ENCODE assay signal across 28 mouse cellular contexts in the genomic region with DNA sequence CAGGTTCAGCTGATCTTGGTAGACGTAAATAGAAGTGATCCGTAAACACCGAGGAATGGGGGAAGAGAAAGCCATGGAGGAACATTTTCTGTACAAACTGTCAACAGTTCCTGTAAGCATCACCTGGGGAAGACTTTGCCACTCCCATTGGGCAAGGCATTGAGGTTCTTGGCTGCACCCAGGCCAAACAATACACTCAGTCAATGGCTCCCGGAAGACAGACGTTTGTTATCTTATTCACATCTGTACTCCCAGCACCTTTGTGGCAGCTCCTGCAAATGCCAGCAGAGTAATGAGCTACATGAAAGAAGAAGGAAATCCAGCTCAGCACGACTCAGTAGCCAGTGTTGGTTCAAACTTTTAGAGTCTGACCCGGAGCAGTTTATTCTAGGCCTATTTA. TPM values are rescaled to one million over a fixed set of nuclear protein-coding genes. Genes with fewer than 3 reads are reported as not detected.
DNase-seq lines count a peak whose midpoint lies in the region; ATAC-seq and TF ChIP-seq lines count a peak whose summit lies in the region.
"Had no signal": no experiment of that assay in that cellular context is flagged by ENCODE, and none has a peak within 500 bp of the region (broad histone marks: within the 10 kb centered on the region; RNA-seq: fewer than 3 reads in every experiment).

No protein-coding gene starts in this region.

- WGBS in intestine, embryonic 16.5 days = 58% methylated on average over 7 of the region's 7 CpGs
- WGBS in intestine, embryonic 15.5 days = 58% methylated on average over 7 of the region's 7 CpGs
- 44% methylated on average over 7 of the region's 7 CpGs for WGBS in stomach, postnatal 0 days
- 81% methylated on average over 7 of the region's 7 CpGs for WGBS in forebrain, postnatal 0 days

- H3K27ac ChIP-seq in intestine, embryonic 16.5 days (ENCODE audit: low read length) = no peak overlapping the region
- H3K27ac ChIP-seq in intestine, embryonic 15.5 days = no peak overlapping the region
- H3K27ac ChIP-seq in ES-E14 (ENCODE audit: insufficient read depth, low read depth, low read length, poor library complexity, severe bottlenecking) = peak overlapping the region; percentile 13; the same call in 1 of the 2 replicates
- H3K27ac ChIP-seq in stomach, postnatal 0 days (replicated peaks) = no peak overlapping the region
- H3K27ac ChIP-seq in forebrain, postnatal 0 days (ENCODE audit: low read depth, low read length) = no peak overlapping the region
- H3K27ac ChIP-seq: embryonic facial prominence, embryonic 10.5 days; embryonic facial prominence, embryonic 15.5 days; heart, embryonic 15.5 days; hindbrain, embryonic 12.5 days; kidney, postnatal 0 days; limb, embryonic 13.5 days; liver, embryonic 12.5 days; macrophage; midbrain, embryonic 13.5 days; neural tube, embryonic 13.5 days had no signal

- H3K4me1 ChIP-seq in intestine, embryonic 16.5 days (ENCODE audit: control insufficient read depth, insufficient read depth, low read length) = no peaks in the 10 kb centered on the region
- H3K4me1 ChIP-seq in intestine, embryonic 15.5 days (replicated peaks) = no peaks in the 10 kb centered on the region
- H3K4me1 ChIP-seq in ES-E14 (ENCODE audit: control insufficient read depth in 2 of 2, insufficient read depth in 2 of 2, low read length in 2 of 2, poor library complexity in 1 of 2) = peaks cover 8 to 12% of the 10 kb centered on the region in 2 experiments; a peak in 2 of 4 replicates
- H3K4me1 ChIP-seq in stomach, postnatal 0 days (replicated peaks; ENCODE audit: control insufficient read depth, insufficient read depth) = no peaks in the 10 kb centered on the region
- H3K4me1 ChIP-seq in forebrain, postnatal 0 days (ENCODE audit: insufficient read depth) = no peaks in the 10 kb centered on the region
- H3K4me1 ChIP-seq: embryonic facial prominence, embryonic 10.5 days; embryonic facial prominence, embryonic 15.5 days; heart, embryonic 15.5 days; hindbrain, embryonic 12.5 days; limb, embryonic 13.5 days; liver, embryonic 12.5 days; midbrain, embryonic 13.5 days; neural tube, embryonic 13.5 days had no signal

- no peaks in the 10 kb centered on the region for H3K27me3 ChIP-seq in intestine, embryonic 16.5 days (replicated peaks; ENCODE audit: control insufficient read depth, insufficient read depth, low read length)
- H3K27me3 ChIP-seq in intestine, embryonic 15.5 days (replicated peaks) = no peaks in the 10 kb centered on the region
- H3K27me3 ChIP-seq in stomach, postnatal 0 days (ENCODE audit: control insufficient read depth, insufficient read depth, low read length) = no peaks in the 10 kb centered on the region
- no peaks in the 10 kb centered on the region for H3K27me3 ChIP-seq in forebrain, postnatal 0 days (ENCODE audit: insufficient read depth, low read length)
- H3K27me3 ChIP-seq: embryonic facial prominence, embryonic 15.5 days; heart, embryonic 15.5 days; hindbrain, embryonic 12.5 days; limb, embryonic 13.5 days; liver, embryonic 12.5 days; midbrain, embryonic 13.5 days; neural tube, embryonic 13.5 days had no signal

- no peak overlapping the region for H3K9ac ChIP-seq in intestine, embryonic 16.5 days (ENCODE audit: low read depth, low read length)
- no peak overlapping the region for H3K9ac ChIP-seq in intestine, embryonic 15.5 days
- no peak overlapping the region for H3K9ac ChIP-seq in ES-E14 (ENCODE audit: insufficient read depth, low read depth, low read length, poor library complexity, severe bottlenecking)
- no peak overlapping the region for H3K9ac ChIP-seq in stomach, postnatal 0 days (ENCODE audit: low read length)
- H3K9ac ChIP-seq in forebrain, postnatal 0 days = no peak overlapping the region
- H3K9ac ChIP-seq: embryonic facial prominence, embryonic 15.5 days; heart, embryonic 15.5 days; hindbrain, embryonic 12.5 days; limb, embryonic 13.5 days; liver, embryonic 12.5 days; midbrain, embryonic 13.5 days; neural tube, embryonic 13.5 days had no signal

- H3K36me3 ChIP-seq in intestine, embryonic 16.5 days (ENCODE audit: control insufficient read depth, insufficient read depth, low read length) = no peaks in the 10 kb centered on the region
- H3K36me3 ChIP-seq in intestine, embryonic 15.5 days = no peaks in the 10 kb centered on the region
- H3K36me3 ChIP-seq in ES-E14 (ENCODE audit: control insufficient read depth, insufficient read depth, low read length, poor library complexity, severe bottlenecking) = no peaks in the 10 kb centered on the region
- H3K36me3 ChIP-seq in stomach, postnatal 0 days (ENCODE audit: control insufficient read depth, insufficient read depth, low read length) = no peaks in the 10 kb centered on the region
- no peaks in the 10 kb centered on the region for H3K36me3 ChIP-seq in forebrain, postnatal 0 days (ENCODE audit: insufficient read depth)
- H3K36me3 ChIP-seq: embryonic facial prominence, embryonic 10.5 days; embryonic facial prominence, embryonic 15.5 days; heart, embryonic 15.5 days; hindbrain, embryonic 12.5 days; limb, embryonic 13.5 days; liver, embryonic 12.5 days; midbrain, embryonic 13.5 days; neural tube, embryonic 13.5 days had no signal

- in situ Hi-C loops in ES-E14 (cut with MboI; ENCODE audit: low sequenced_read_pairs in 2 of 2, unreplicated experiment in 2 of 2) = no loop called here

- peak; percentile 60 for DNase-seq in ES-E14 (ENCODE audit: low read depth, low spot score)
- DNase-seq in fat pad, adult 2 months (ENCODE audit: extremely low read depth, low read depth, low spot score) = peak; percentile 56
- DNase-seq in stomach, postnatal 0 days (ENCODE audit: low spot score) = no peak
- no peak for DNase-seq in left cerebral cortex, adult 8-10 months (ENCODE audit: low spot score in 2 of 2)
- no peak for DNase-seq in cerebellum, postnatal 10 days
- DNase-seq in forebrain, postnatal 0 days = no peak
- DNase-seq: adrenal gland, adult 8-10 months; cerebellum, adult 2 months; cerebellum, postnatal 25 days; gastrocnemius, postnatal 25 days; kidney, adult 8-10 months; layer of hippocampus, adult 9-11 months; lung, adult 18-20 months had no signal

- no peak for TF ChIP-seq EP300 in stomach, postnatal 0 days (optimal IDR thresholded peaks at IDR 0.05)

- no peaks in the 10 kb centered on the region for H3K9me3 ChIP-seq in intestine, embryonic 16.5 days (ENCODE audit: control insufficient read depth, low read length)
- no peaks in the 10 kb centered on the region for H3K9me3 ChIP-seq in intestine, embryonic 15.5 days
- H3K9me3 ChIP-seq in ES-E14 (ENCODE audit: control insufficient read depth, insufficient read depth, low read depth, low read length) = no peaks in the 10 kb centered on the region
- no peaks in the 10 kb centered on the region for H3K9me3 ChIP-seq in stomach, postnatal 0 days (ENCODE audit: control insufficient read depth, low read length)
- no peaks in the 10 kb centered on the region for H3K9me3 ChIP-seq in forebrain, postnatal 0 days (ENCODE audit: low read length)
- H3K9me3 ChIP-seq: embryonic facial prominence, embryonic 10.5 days; embryonic facial prominence, embryonic 15.5 days; heart, embryonic 15.5 days; hindbrain, embryonic 12.5 days; limb, embryonic 13.5 days; liver, embryonic 12.5 days; midbrain, embryonic 13.5 days; neural tube, embryonic 13.5 days had no signal

- H3K4me2 ChIP-seq in intestine, embryonic 16.5 days (ENCODE audit: low read depth, low read length) = no peak overlapping the region
- no peak overlapping the region for H3K4me2 ChIP-seq in intestine, embryonic 15.5 days (replicated peaks)
- H3K4me2 ChIP-seq in stomach, postnatal 0 days (replicated peaks; ENCODE audit: low read depth) = no peak overlapping the region
- H3K4me2 ChIP-seq in forebrain, postnatal 0 days (ENCODE audit: low read depth) = no peak overlapping the region
- H3K4me2 ChIP-seq: embryonic facial prominence, embryonic 15.5 days; heart, embryonic 15.5 days; hindbrain, embryonic 12.5 days; limb, embryonic 13.5 days; liver, embryonic 12.5 days; midbrain, embryonic 13.5 days; neural tube, embryonic 13.5 days had no signal

- peak; percentile 33; the same call in 1 of the 2 replicates for ATAC-seq in intestine, embryonic 16.5 days
- no peak for ATAC-seq in intestine, embryonic 15.5 days
- peak; percentile 80 for ATAC-seq in stomach, postnatal 0 days (ENCODE audit: low FRiP score, low TSS enrichment)
- no peak for ATAC-seq in forebrain, postnatal 0 days
- ATAC-seq: forebrain, embryonic 14.5 days; liver, embryonic 12.5 days; lung, postnatal 0 days; midbrain, embryonic 13.5 days; Patski had no signal

- no peak for TF ChIP-seq CTCF in stomach, postnatal 0 days (IDR thresholded peaks at IDR 0.05; ENCODE audit: low read depth)
- no peak for TF ChIP-seq CTCF in forebrain, postnatal 0 days (IDR thresholded peaks at IDR 0.05; ENCODE audit: low read depth)

- no peak overlapping the region for H3K4me3 ChIP-seq in intestine, embryonic 16.5 days (ENCODE audit: low read length)
- no peak overlapping the region for H3K4me3 ChIP-seq in intestine, embryonic 15.5 days (replicated peaks)
- H3K4me3 ChIP-seq in ES-E14 (ENCODE audit: insufficient read depth in 1 of 2, low read depth in 1 of 2, low read length in 2 of 2, poor library complexity in 1 of 2, severe bottlenecking in 1 of 2) = no peak overlapping the region
- no peak overlapping the region for H3K4me3 ChIP-seq in stomach, postnatal 0 days (ENCODE audit: low read depth, low read length)
- no peak overlapping the region for H3K4me3 ChIP-seq in forebrain, postnatal 0 days (ENCODE audit: low read depth, low read length)
- H3K4me3 ChIP-seq: embryonic facial prominence, embryonic 10.5 days; embryonic facial prominence, embryonic 15.5 days; heart, embryonic 15.5 days; hindbrain, embryonic 12.5 days; limb, embryonic 13.5 days; liver, embryonic 12.5 days; midbrain, embryonic 13.5 days; neural tube, embryonic 13.5 days had no signal

TF ChIP-seq in ES-E14, 5 proteins besides CTCF, POLR2A, EP300 and RAD21:
- TF ChIP-seq CHD2 (IDR thresholded peaks at IDR 0.05; ENCODE audit: low read depth, low read length) = 0 out of 2 replicates have a peak, but pooled peaks have one; percentile 35
- TF ChIP-seq ZNF384 (IDR thresholded peaks at IDR 0.05; ENCODE audit: low read depth, low read length) = no peak
- TF ChIP-seq HCFC1 (IDR thresholded peaks at IDR 0.05; ENCODE audit: borderline replicate concordance, insufficient read depth, low read length) = no peak

RNA-seq across cellular contexts. Expression of gene Rel, which starts 31.1 kb away (rescaled TPM):
- polyA plus RNA-seq in intestine, embryonic 16.5 days (2015; fragmentation: Nextera tagmentation; extraction: Ambion mirVana) = 0.60 and 0.64 TPM in 2 replicates
- polyA plus RNA-seq in intestine, embryonic 15.5 days (2015; fragmentation: Nextera tagmentation; extraction: Ambion mirVana) = 0.73 and 0.80 TPM in 2 replicates
- 0.63 and 0.71 TPM in 2 replicates for total RNA-seq in ES-E14 (2012; rRNA removed)
- polyA plus RNA-seq in stomach, postnatal 0 days (2015; fragmentation: Nextera tagmentation; extraction: Ambion mirVana) = 0.77 and 0.78 TPM in 2 replicates
- total RNA-seq in left cerebral cortex, adult 8-10 months (2022) = 1 to 10 TPM; 2.9 to 3.7 (median 3.4) TPM
- 0.46 and 0.48 TPM in 2 replicates for total RNA-seq in forebrain, postnatal 0 days (2014; rRNA removed)
- polyA plus RNA-seq in forebrain, postnatal 0 days (2015; fragmentation: Nextera tagmentation; extraction: Ambion mirVana) = 0.33 and 0.39 TPM in 2 replicates

Comparison
In these comparisons a context has a peak if more than half of its experiments do, and no peak if none do; other contexts are left out.
1. ATAC-seq: peak in intestine, embryonic 16.5 days (single experiment) and stomach, postnatal 0 days (single experiment); none in intestine, embryonic 15.5 days (single experiment) and forebrain, postnatal 0 days (single experiment).
2. DNase-seq: peak in ES-E14 (single experiment) and fat pad, adult 2 months (single experiment); none in stomach, postnatal 0 days (single experiment), left cerebral cortex, adult 8-10 months (0 of 2), cerebellum, postnatal 10 days (0 of 2) and forebrain, postnatal 0 days (single experiment).